Mouse (Mus musculus) frontal cortex, postnatal 14 days (tissue): Measurements from ENCODE around the gene Pex11g.

Experiments used
- DNase-seq, 2 experiments: peaks; one replicate each; pipeline ENCODE4 v3.0.0; 2022; ENCODE audit warnings: low spot score in 2 of 2

Gene Pex11g

DNA sequence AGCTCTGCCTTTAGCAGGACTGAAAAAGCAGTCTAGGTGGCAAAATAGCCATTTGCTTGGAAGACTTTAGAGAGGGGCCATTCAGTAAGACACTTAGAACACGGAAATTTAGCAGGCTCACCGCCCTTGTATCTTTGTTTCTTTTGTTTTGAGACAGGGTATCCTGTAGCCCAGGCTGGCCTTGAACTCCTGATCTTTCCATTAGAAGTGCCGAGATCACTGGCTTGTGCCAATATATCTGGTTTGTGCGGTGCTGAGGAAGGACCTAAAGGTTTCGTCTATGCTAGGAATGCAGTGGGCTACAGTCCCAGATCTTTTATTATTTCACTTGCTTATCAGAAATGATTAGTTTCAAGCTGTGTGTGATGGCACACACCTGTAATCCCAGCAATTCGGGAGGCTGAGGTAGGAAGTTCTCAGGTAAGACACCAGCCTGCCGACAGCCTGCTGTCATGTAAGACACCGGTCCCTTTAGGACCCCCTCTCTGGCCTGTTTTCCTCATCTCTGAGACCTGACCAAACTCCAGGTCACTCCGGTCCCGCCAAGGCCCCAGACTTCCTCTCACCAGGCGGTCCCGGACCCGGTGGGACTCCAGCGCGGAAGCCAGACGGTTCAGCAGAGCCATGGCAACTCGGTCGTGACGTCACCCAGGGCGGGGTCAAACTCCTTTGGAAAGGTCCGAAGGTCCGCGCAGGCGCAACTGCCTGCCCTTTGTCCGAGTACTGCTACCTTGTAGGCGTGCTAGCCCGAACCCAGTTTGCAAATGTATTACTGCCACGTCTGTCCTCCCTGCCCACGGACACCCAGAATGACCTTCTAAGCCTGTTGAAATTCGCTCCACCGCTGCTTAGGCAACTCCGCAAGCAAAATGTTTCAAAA, at the start of gene Pex11g:
Gene Pex11g (minus strand): TSS at position 675 of the 880 bp plus-strand sequence.
- DNase-seq, result peak; percentile 85 to 86

GRCm38 (mm10) chr8:3517117-3517495, 49.6 kb upstream of the Pex11g start:
- DNase-seq, result peak in 1 of 2 experiments; percentile 36

- peak; percentile 91 to 92 for DNase-seq
Observed at GRCm38 (mm10) chr8:3516450-3517116, 49.1 kb upstream of the Pex11g start.

DNA sequence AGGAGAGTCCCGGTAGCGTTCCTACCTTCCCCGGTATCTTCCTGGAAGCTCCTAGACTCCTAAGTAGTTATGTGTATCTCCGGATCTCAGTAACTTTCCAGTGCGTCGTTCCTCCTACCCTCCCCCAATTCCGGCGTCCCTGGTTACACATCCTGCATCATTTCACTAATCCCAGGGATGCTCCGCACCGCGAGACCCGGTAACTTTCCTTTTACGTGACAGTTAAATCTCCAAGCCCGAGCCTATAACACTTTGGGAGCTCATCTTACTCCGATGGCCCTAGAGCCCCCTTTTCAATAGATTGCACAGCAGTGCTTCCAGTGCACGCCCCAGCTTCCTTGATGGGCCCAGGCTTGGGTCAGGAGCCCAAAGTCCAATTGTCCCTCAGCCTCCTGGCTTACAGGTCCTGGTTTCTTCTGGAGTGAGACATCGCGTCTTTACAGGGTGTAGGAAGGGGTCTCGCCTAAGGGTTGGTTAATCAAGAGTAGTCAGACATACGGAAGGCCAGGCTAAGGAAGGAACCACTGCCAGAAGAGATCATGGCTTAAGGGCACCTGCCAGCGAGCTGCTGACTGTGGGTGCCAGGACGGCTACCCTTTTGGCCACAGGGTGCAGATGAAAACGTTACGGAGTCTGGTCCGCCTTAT, 48.4 kb upstream of the Pex11g start:
- peak; percentile 61 to 67 for DNase-seq

DNA sequence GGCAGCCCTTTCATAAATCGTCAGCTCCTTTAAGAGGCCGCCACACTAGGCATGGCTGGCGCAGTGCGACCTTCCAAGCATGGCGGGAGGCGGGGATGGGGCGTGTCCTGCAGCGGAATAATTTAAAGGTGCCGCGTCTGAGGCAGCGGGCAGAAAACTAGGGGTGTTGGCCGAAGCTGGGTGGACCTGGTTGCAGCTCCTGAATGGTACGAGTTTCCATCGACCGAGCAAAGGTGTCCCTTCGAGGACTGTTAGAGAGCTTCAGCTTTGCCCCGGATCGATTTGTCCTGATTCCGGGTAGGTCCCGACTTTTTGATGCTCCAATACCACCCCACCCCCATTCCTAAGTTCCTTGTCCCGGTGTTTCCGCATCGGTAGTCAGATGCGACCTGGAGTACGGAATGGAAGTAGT, 47.8 kb upstream of the Pex11g start, which contains the start of gene Pnpla6:
Gene Pnpla6 (plus strand): TSS at position 125 of the 412 bp plus-strand sequence.
- peak; percentile 82 to 89 for DNase-seq

GRCm38 (mm10) chr8:3514681-3515247, 47.3 kb upstream of the Pex11g start:
- no peak for DNase-seq

DNA sequence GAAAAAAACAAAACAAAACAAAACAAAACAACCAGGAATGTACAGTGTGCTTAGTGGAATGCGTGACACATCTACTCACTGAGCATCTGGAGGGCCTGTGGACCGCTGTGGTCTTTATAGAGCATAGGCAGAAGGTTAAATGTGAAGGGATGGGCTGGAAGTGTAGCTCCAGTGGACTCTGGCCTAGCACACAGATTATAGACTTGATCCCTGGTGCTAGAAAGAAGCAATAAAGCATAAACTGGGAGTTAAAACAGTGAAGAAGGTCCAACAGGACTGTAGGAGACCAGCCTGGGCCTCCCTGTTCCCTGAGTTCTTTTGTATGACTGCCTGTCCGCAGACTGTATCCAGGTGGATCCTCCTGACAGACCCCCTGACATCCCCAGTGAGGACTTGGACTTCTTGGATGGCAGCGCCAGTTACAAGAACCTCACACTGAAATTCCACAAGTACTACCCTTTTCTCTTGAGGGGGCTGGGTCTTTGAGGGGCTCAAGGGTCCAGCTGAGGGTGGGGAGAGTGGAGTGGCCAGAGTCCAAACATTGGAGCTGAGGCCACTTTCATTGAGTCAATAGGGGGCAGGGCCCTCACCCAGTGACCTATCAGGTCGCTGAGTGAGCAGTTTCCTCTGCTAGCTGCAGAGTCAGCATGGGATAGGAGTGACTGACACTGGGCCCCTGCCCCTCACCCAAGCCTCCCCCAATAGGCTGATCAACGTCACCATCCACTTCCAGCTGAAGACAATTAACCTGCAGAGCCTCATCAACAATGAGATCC, 40.7 kb upstream of the Pex11g start:
- DNase-seq, result no peak

- DNase-seq, result no peak
Observed at GRCm38 (mm10) chr8:3502217-3502616, 34.7 kb upstream of the Pex11g start.

DNA sequence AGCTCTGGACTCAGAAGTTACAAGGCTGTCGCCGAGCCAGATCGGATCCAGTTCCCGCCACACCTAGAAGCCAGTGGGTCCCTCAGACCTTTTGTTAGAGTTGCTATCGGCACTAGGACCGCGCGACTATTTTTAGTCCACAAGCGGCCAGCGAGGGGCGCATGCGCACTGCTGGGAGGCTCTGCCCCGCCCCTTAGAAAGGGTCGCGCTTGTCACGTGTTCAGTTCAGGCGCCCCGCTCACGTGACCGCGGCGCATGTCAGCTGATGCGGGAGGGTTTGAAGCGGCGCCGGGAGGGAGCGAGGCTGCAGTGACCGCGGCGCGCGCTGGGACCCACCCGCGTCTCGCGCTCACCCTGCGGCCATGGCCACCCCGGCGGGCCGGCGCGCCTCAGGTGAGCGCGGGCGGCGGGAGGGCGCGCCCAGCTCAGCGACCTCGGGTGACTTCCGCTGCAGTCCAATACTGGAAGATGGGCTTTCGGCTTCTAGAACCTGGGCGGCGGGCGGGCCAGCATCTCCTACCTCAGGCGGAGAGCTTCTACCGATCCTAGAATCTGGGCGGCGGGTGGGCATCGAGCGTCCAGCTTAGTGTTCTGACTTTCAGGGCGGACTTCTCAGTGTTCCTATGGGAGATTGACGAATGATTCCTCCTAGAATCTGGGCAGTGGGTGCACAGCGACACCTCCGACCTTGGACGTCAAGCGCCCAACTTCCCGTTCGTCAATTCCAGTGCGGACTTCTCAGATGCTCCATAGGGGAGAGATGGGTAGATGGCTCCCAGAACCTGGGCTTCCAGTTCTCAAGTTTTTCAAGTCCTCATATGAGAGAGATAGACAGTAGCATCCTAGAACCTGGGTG, 33.0 kb upstream of the Pex11g start, which contains the start of gene Mcoln1:
Gene Mcoln1 (plus strand): TSS at position 223 of the 856 bp plus-strand sequence.
- DNase-seq, result peak; percentile 97 to 99

DNA sequence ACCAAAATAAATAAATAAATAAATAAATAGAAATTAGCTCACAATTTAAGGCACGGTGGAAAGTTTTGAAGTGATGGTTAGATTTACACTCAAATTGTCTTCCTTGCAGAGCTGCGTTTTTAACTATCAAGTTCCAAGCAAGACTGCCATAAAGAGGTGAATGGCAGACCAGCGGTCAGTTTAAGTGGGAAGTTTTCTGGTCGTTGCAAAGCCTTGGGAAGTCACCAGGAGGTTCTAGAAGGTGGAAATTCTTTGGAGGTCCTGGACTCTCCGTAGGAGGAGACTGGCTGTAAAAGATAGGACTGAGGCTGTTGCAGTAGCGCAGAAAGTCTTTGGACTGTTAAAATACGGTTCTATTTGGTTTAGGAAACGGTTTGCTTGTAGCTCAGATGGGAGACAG, 32.3 kb upstream of the Pex11g start:
- no peak for DNase-seq

- DNase-seq, result no peak
Observed at GRCm38 (mm10) chr8:3498583-3498982, 31.1 kb upstream of the Pex11g start.

DNA sequence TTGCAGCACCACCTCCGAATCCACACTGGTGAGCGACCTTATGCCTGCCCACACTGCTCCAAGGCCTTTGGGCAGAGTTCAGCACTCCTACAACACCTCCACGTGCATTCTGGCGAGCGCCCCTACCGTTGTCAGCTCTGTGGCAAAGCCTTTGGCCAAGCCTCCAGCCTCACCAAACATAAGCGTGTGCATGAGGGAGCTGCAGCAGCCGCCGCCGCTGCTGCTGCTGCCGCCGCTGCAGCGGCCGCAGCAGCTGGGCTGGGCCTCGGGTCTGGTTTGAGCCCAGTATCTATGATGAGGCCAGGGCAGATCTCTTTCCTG, 28.9 kb upstream of the Pex11g start:
- no peak for DNase-seq

- DNase-seq, result no peak
Observed at GRCm38 (mm10) chr8:3495578-3496427, 28.3 kb upstream of the Pex11g start.

DNA sequence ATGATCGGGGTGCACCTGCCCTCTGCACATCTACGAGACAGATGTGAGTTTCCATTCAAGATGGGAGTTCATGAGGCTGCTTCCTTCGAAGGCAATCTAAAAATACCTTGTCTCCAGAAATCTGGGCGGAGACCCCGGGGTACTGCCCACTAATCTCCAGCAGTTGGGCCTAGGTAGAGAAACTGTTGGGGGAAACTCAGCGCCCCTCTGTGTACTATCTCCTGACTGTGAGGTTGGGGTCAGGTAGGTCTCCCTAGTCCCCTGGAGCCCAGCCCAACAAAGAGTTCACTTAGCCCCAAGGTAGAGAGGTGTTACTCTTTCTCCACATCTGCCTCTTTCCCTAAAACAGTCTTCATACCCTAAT, 26.3 kb upstream of the Pex11g start:
- no peak for DNase-seq

DNA sequence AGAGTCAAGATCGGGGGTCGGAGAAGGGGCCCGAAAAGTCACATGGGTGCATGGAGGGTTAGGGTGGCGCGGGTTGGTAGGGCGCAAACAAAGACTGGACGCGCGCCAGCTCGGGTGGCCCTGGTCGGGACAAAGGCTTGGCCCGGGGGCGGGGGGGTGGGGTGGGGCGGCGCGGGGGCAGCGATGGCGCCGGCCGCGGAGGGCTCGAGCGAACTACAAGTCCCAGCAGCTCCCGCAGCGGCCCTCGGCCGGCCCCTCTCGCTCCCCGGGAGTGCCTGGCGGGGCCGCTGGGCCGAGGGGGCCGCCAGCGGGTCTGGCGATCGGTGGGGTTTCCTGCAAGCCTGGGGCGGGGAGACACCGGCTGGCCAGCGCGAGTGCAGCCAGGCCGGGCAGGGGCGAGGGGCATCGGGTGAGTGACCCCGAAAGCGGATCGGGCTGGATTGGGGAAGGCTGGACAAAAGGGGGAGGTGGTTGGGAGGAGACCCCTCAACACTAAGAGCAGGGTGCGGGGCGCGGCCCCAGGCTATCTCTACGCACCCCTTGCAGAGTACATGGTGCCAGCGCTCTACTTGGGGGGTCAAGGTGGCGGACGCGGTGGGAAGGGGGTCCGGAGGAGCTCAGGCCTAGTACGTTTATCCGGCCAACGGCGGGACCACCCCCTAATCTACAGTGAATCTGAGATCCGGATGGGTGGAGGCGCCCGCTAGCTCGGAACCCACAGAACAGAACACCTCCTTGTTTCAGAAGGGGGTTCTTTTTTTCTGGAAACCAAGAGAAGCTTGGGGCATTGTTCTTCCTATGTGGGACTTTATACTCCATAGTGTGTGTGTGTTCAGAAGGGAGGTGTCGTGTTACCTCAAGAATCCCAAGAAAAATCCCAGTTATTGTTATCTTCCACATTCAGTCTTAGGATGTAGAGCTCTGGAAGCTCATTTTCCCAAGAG, 25.7 kb upstream of the Pex11g start, which contains the start of gene Zfp358:
Gene Zfp358 (plus strand): TSS at position 238 of the 944 bp plus-strand sequence.
- peak; percentile 49 to 64 for DNase-seq

DNA sequence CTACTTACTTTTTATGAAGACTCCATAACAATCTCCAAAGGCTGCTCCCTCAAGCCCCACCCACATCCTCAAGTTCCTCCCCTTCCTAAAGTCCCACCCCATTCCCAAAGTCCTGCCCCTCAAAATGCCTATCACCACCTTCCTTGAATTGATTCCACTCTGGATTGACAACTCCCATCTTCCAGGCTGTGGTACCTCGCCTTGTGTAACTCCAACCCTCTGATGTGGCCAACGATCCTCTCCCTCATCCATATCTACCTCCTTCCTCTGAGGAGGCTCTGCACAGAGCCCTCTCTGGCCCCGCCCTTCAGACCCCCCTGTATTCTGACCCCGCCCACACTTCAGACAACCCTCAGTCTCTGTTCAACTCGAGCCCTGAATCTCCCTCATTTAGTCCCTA, 17.7 kb upstream of the Pex11g start:
- DNase-seq, result no peak

GRCm38 (mm10) chr8:3483546-3483945, 16.1 kb upstream of the Pex11g start:
- no peak for DNase-seq

- no peak for DNase-seq
Observed at GRCm38 (mm10) chr8:3482240-3482740, 14.8 kb upstream of the Pex11g start.
